Mouse (Mus musculus): Measurements from ENCODE around the gene Met.

Gene Met

GRCm38 (mm10) chr6:17463434-17464280, at the start of gene Met:
Gene Met, plus strand, starts transcription at chr6:17463800.
- no peak for ATAC-seq (ENCODE audit: insufficient number of reproducible peaks, low FRiP score, low TSS enrichment)

DNA sequence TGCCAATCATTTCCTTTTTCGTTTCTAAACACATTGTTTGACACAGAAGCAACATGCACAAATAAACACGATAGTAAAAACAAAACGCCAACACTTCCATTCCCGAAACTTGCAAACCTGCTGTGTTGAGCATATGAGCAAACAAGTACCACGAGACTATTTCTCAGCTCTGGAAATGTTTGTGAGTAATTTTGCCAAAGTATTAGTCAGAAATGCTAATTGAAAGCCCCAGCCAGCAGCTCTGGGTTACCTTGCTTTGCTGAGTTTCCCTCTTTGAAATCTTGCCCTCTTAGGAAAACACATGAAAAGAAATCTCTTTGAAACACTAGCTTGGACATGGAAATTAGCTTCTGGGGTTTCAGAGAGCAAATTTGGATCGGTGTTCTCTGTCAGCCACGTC, 45.4 kb upstream of the Met start:
- no peak for ATAC-seq (ENCODE audit: insufficient number of reproducible peaks, low FRiP score, low TSS enrichment)

GRCm38 (mm10) chr6:17422432-17422831, 41.2 kb upstream of the Met start:
- no peak for ATAC-seq (ENCODE audit: insufficient number of reproducible peaks, low FRiP score, low TSS enrichment)

GRCm38 (mm10) chr6:17429041-17429440, 34.6 kb upstream of the Met start:
- no peak for ATAC-seq (ENCODE audit: insufficient number of reproducible peaks, low FRiP score, low TSS enrichment)

- no peak for ATAC-seq (ENCODE audit: insufficient number of reproducible peaks, low FRiP score, low TSS enrichment)
Observed at GRCm38 (mm10) chr6:17429611-17430010, 34.0 kb upstream of the Met start.

- no peak for ATAC-seq (ENCODE audit: insufficient number of reproducible peaks, low FRiP score, low TSS enrichment)
Observed at GRCm38 (mm10) chr6:17443311-17443710, 20.3 kb upstream of the Met start.

GRCm38 (mm10) chr6:17451305-17451704, 12.3 kb upstream of the Met start:
- no peak for ATAC-seq (ENCODE audit: insufficient number of reproducible peaks, low FRiP score, low TSS enrichment)

- no peak for ATAC-seq (ENCODE audit: insufficient number of reproducible peaks, low FRiP score, low TSS enrichment)
Observed at GRCm38 (mm10) chr6:17455116-17455515, 8.5 kb upstream of the Met start.

DNA sequence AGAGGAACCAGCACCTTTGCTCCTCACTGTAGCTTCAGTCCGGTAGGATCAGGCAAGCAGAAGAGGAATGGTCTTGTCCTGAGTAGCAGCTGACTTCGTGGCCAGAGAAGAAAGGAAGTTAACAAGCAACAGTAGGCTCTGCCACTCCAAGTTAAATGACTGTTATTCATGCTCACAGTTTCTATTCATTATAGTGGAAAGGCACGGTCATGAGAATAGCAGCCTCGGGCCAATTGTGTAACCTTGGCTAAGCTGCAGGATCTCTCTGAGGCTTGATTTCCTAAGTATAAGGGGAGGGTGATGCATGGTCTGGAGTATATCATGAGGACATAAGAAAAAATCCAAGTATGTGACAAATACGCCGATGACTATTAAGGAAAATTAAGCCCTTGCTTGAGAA, 4.0 kb upstream of the Met start:
- ATAC-seq (ENCODE audit: insufficient number of reproducible peaks, low FRiP score, low TSS enrichment): no peak

DNA sequence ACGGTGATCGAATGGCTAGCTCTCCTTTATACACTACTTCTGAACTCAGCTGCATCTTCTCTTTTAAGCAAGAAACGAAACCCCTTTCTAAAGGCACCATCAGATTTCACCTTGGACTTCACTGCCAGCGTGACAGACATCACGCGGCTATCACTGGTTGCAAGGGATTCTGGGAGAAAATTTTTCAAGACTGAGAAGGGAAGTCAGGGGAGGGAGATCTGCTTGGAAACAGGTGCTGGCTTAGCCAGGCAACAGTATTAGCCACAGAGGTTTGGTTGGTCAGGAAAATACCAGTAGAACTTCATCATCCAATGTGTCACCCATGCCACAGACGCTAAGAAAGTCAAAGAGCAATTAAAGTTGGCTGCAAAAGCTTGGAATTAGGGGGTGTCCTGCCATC, 2.2 kb upstream of the Met start:
- ATAC-seq (ENCODE audit: insufficient number of reproducible peaks, low FRiP score, low TSS enrichment): no peak

DNA sequence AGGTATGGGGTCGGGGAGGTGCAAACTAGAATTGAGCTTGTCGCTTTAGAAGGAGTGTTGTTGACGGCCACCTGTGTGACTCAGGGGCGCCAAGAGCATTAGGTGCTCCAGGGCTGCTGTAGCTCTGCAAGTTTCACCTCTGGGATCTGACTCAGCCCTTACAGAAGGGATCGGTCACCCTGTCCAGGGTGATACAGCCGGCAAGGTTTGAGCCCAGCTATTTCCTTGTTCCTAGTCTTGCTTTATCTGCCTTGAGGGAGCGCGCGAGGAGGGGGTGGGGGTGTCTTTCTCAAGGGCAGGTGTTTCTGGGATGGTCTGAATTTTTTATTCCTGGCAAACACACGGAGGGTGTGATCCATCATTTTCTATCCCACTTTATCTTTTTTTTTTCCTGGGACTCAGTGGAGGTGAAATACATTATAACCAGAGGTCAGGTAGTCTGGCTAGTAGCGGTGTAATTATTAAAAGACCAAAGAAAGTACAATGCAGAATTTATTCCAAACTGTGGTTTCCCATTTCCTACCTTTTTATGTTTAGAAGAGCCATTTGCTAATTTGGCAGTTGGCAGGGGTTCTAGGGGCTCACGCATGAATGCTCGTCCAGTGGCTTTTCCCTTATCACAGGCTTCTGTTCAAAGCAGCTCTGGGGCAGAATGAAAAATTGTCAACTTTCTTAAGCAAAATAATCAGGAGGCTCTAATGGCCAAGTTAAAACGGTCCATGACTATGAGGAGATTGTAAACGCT, 853 bp downstream of the Met start:
- ATAC-seq (ENCODE audit: insufficient number of reproducible peaks, low FRiP score, low TSS enrichment): peak; percentile 10; the same call in 1 of the 2 replicates

DNA sequence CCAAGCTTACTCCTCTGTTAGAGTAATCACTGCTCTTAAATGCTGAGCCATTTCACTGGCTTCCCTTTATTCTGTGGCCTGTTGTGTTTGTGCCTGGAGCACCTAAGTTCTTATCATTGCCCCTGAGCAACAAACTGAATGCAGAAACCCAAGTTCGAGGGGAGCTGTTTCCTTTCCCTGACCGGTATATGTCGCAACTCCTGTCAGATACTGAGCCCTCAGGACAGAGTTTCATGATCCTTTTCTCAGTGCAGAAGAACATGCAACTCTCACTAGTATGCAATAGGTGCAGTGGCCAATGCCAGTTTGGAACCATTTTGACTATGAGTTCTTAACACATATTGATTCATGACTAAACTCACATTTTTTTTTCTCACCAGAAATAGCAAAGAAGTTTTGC, 2.9 kb downstream of the Met start:
- no peak for ATAC-seq (ENCODE audit: insufficient number of reproducible peaks, low FRiP score, low TSS enrichment)

- no peak for ATAC-seq (ENCODE audit: insufficient number of reproducible peaks, low FRiP score, low TSS enrichment)
Observed at GRCm38 (mm10) chr6:17468993-17469392, 5.4 kb downstream of the Met start.

GRCm38 (mm10) chr6:17473128-17473527, 9.5 kb downstream of the Met start:
- ATAC-seq (ENCODE audit: insufficient number of reproducible peaks, low FRiP score, low TSS enrichment): no peak

- no peak for ATAC-seq (ENCODE audit: insufficient number of reproducible peaks, low FRiP score, low TSS enrichment)
Observed at GRCm38 (mm10) chr6:17477823-17478222, 14.2 kb downstream of the Met start.

GRCm38 (mm10) chr6:17478252-17478651, 14.7 kb downstream of the Met start:
- ATAC-seq (ENCODE audit: insufficient number of reproducible peaks, low FRiP score, low TSS enrichment): no peak

GRCm38 (mm10) chr6:17478838-17479570, 15.4 kb downstream of the Met start:
- ATAC-seq (ENCODE audit: insufficient number of reproducible peaks, low FRiP score, low TSS enrichment): no peak

DNA sequence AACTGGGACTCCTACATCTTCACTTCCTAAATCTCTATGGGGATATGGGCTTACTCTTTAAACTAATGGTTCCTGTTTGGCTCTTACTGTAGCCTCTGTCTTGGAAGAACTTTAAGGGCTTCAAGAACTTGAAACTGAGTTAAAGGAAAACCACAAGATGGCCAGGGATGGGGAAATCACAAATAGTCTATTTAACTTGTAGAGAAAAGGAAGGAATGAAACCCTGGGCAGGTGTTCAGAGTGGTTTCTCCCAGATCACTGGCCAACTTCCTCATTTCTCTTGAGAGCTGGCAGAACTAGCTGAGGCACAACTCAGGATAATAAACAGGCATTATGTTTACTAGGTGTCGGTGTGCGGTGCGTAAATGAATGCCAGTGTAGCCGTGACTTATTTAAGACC, 17.5 kb downstream of the Met start:
- ATAC-seq (ENCODE audit: insufficient number of reproducible peaks, low FRiP score, low TSS enrichment): no peak

GRCm38 (mm10) chr6:17485244-17485643, 21.6 kb downstream of the Met start:
- no peak for ATAC-seq (ENCODE audit: insufficient number of reproducible peaks, low FRiP score, low TSS enrichment)

GRCm38 (mm10) chr6:17485782-17486181, 22.2 kb downstream of the Met start:
- no peak for ATAC-seq (ENCODE audit: insufficient number of reproducible peaks, low FRiP score, low TSS enrichment)

DNA sequence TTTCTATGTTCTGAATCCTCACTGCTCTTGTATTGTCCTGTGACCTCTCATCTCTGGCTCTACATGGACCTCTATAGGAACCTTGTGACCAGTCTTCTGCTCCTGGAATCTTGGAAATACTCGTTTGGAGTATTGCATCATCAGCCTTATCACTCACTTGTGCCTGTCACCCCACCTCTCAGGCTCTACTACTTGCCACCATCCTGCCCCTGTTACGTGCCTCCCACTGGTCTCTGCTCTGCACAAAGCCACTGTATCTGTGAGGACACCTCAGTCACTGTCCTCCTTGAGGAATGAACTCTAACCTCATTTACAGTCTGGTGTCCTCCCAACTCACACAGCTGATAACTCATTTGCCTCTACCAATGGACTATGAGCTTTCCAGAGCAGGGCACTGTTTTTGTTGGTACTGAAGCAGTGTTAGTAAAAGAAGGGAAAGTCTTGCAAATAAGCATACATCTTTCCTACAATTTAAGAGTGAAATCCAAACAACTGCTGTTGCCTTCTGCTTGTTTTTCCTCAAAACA, 24.8 kb downstream of the Met start:
- no peak for ATAC-seq (ENCODE audit: insufficient number of reproducible peaks, low FRiP score, low TSS enrichment)
